ENCODE assay signal across 9 mouse cellular contexts in genomic region chr10:10737041-10737681, GRCm38 (mm10). TPM values are rescaled to one million over a fixed set of nuclear protein-coding genes. Genes with fewer than 3 reads are reported as not detected.
DNase-seq lines count a peak whose midpoint lies in the region; ATAC-seq and TF ChIP-seq lines count a peak whose summit lies in the region.
"Had no signal": no experiment of that assay in that cellular context is flagged by ENCODE, and none has a peak within 500 bp of the region (broad histone marks: within the 10 kb centered on the region; RNA-seq: fewer than 3 reads in every experiment).

No protein-coding gene starts in this region.

- H3K9me3 ChIP-seq in heart, embryonic 12.5 days (replicated peaks) = no peaks in the 10 kb centered on the region
- H3K9me3 ChIP-seq in liver, embryonic 12.5 days (replicated peaks) = no peaks in the 10 kb centered on the region
- H3K9me3 ChIP-seq: embryonic facial prominence, embryonic 12.5 days had no signal

- 25% methylated on average over 1 of the region's 1 CpGs for WGBS in heart, embryonic 12.5 days
- 58% methylated on average over 1 of the region's 1 CpGs for WGBS in liver, embryonic 12.5 days (ENCODE audit: insufficient replicate concordance)

- ATAC-seq in heart, embryonic 12.5 days (ENCODE audit: insufficient number of reproducible peaks, low FRiP score) = peak; percentile 45; the same call in 1 of the 2 replicates
- no peak for ATAC-seq in liver, embryonic 12.5 days

- no peak overlapping the region for H3K27ac ChIP-seq in heart, embryonic 12.5 days (ENCODE audit: poor library complexity, severe bottlenecking)
- H3K27ac ChIP-seq in layer of hippocampus, adult 2 months = peak overlapping the region; percentile 65
- H3K27ac ChIP-seq in gastrocnemius, adult 2 months = no peak overlapping the region
- no peak overlapping the region for H3K27ac ChIP-seq in liver, embryonic 12.5 days
- H3K27ac ChIP-seq: embryonic facial prominence, embryonic 12.5 days had no signal

- H3K9ac ChIP-seq in heart, embryonic 12.5 days = no peak overlapping the region
- H3K9ac ChIP-seq in liver, embryonic 12.5 days = no peak overlapping the region
- H3K9ac ChIP-seq: embryonic facial prominence, embryonic 12.5 days had no signal

- H3K27me3 ChIP-seq in heart, embryonic 12.5 days (replicated peaks) = no peaks in the 10 kb centered on the region
- no peaks in the 10 kb centered on the region for H3K27me3 ChIP-seq in liver, embryonic 12.5 days (replicated peaks)
- H3K27me3 ChIP-seq: embryonic facial prominence, embryonic 12.5 days had no signal

- TF ChIP-seq CTCF in layer of hippocampus, adult 2 months (conservative IDR thresholded peaks at IDR 0.05) = no peak
- TF ChIP-seq CTCF in gastrocnemius, adult 2 months (IDR thresholded peaks at IDR 0.05) = no peak

- H3K4me1 ChIP-seq in heart, embryonic 12.5 days (replicated peaks) = no peaks in the 10 kb centered on the region
- H3K4me1 ChIP-seq in liver, embryonic 12.5 days = no peaks in the 10 kb centered on the region
- H3K4me1 ChIP-seq: embryonic facial prominence, embryonic 12.5 days had no signal

- DNase-seq in left cerebral cortex, adult 11 months (ENCODE audit: low spot score) = peak; percentile 22
- DNase-seq in left cerebral cortex, postnatal 4 days = no peak
- DNase-seq in layer of hippocampus, adult 2 months (ENCODE audit: low spot score in 2 of 2) = peak; percentile 54 to 60
- DNase-seq in ovary, postnatal 36 days (ENCODE audit: low spot score) = peak; percentile 7
- DNase-seq in embryo, embryonic 9.5 days (ENCODE audit: extremely low spot score) = no peak
- DNase-seq in gastrocnemius, adult 2 months = no peak

- no peaks in the 10 kb centered on the region for H3K36me3 ChIP-seq in heart, embryonic 12.5 days
- H3K36me3 ChIP-seq in liver, embryonic 12.5 days = no peaks in the 10 kb centered on the region
- H3K36me3 ChIP-seq: embryonic facial prominence, embryonic 12.5 days had no signal

- no peak overlapping the region for H3K4me2 ChIP-seq in heart, embryonic 12.5 days
- no peak overlapping the region for H3K4me2 ChIP-seq in liver, embryonic 12.5 days
- H3K4me2 ChIP-seq: embryonic facial prominence, embryonic 12.5 days had no signal

- intact Hi-C loops in left cerebral cortex, postnatal 4 days (cut with DNase I) = no loop called here
- intact Hi-C loops in gastrocnemius, adult 2 months (cut with DNase I) = no loop called here

- H3K4me3 ChIP-seq in heart, embryonic 12.5 days = no peak overlapping the region
- no peak overlapping the region for H3K4me3 ChIP-seq in layer of hippocampus, adult 2 months
- H3K4me3 ChIP-seq in gastrocnemius, adult 2 months = no peak overlapping the region
- no peak overlapping the region for H3K4me3 ChIP-seq in liver, embryonic 12.5 days
- H3K4me3 ChIP-seq: embryonic facial prominence, embryonic 12.5 days had no signal

RNA-seq across cellular contexts. Expression of gene Gm10944, which starts 56.0 kb away (rescaled TPM):
- total RNA-seq in left cerebral cortex, postnatal 4 days (2021) = not detected
- polyA plus RNA-seq in heart, embryonic 12.5 days (2016; fragmentation: Nextera tagmentation; extraction: Ambion mirVana) = not detected in 2 replicates
- total RNA-seq in layer of hippocampus, adult 2 months (2021) = not detected
- total RNA-seq in gastrocnemius, adult 2 months (2021) = not detected
- polyA plus RNA-seq in liver, embryonic 12.5 days (2016; fragmentation: Nextera tagmentation; extraction: Ambion mirVana) = not detected in 2 replicates
- polyA plus RNA-seq: embryonic facial prominence, embryonic 12.5 days had no signal

Comparison
In these comparisons a context has a peak if more than half of its experiments do, and no peak if none do; other contexts are left out.
1. DNase-seq: peak in left cerebral cortex, adult 11 months (single experiment), layer of hippocampus, adult 2 months (2 of 2) and ovary, postnatal 36 days (single experiment); none in left cerebral cortex, postnatal 4 days (single experiment), embryo, embryonic 9.5 days (single experiment) and gastrocnemius, adult 2 months (single experiment).